In genomic region chr19:27672679-27673190, GRCm38 (mm10) we compare ENCODE assay signal across 17 mouse cellular contexts.
"Had no signal": no experiment of that assay in that cellular context is flagged by ENCODE, and none has a peak within 500 bp of the region (broad histone marks: within the 10 kb centered on the region; RNA-seq: fewer than 3 reads in every experiment).

No protein-coding gene starts in this region.

- H3K9me3 ChIP-seq: midbrain, embryonic 13.5 days; neural tube, embryonic 13.5 days had no signal

- H3K9ac ChIP-seq: liver, embryonic 14.5 days; midbrain, embryonic 13.5 days; neural tube, embryonic 13.5 days had no signal

- H3K27me3 ChIP-seq: midbrain, embryonic 13.5 days; neural tube, embryonic 13.5 days had no signal

- ATAC-seq: intestine, postnatal 0 days; midbrain, embryonic 13.5 days; midbrain, embryonic 16.5 days had no signal

- H3K4me1 ChIP-seq: midbrain, embryonic 13.5 days; neural tube, embryonic 13.5 days had no signal

- DNase-seq: kidney, adult 2 months; kidney, postnatal 25 days; lung, adult 2 months; lung, postnatal 14 days; lung, postnatal 4 days; retina, postnatal 1 day; right cerebral cortex, postnatal 4 days; thymus, adult 2 months; thymus, postnatal 14 days had no signal

- H3K36me3 ChIP-seq: midbrain, embryonic 13.5 days; neural tube, embryonic 13.5 days had no signal

- H3K4me2 ChIP-seq: midbrain, embryonic 13.5 days; neural tube, embryonic 13.5 days had no signal

- H3K4me3 ChIP-seq: midbrain, embryonic 13.5 days; myocyte; neural tube, embryonic 13.5 days had no signal

- H3K27ac ChIP-seq: kidney, postnatal 0 days; liver, embryonic 14.5 days; midbrain, embryonic 13.5 days; neural tube, embryonic 13.5 days; stomach, postnatal 0 days had no signal
